Mouse (Mus musculus): ENCODE results near the gene Cds1.

DNA sequence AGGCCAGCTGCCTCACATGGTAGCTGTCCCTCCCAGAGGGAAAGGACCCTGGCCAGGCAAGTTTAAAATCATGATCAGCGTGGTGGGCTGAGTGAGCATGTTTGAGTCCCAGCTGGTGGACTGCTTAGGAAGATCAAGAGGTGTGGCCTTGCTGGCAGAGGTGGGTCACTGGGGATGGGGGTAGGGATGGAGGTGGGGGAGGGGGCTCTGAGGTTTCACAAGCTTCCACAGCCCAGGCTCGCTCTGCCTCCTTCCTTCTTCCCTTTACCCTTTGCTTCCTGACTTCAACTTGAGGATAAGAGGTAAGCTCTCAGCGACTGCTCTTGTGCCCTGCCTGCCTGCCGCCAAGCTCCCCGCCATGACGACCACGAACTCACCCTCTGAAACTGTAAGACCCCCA lies 82.4 kb downstream of the Cds1 start:
- TF ChIP-seq CTCF (IDR thresholded peaks at IDR 0.05; ENCODE audit: low read depth, low read length) = no peak
- no peak for TF ChIP-seq POLR2A (IDR thresholded peaks at IDR 0.05; ENCODE audit: extremely low read depth, insufficient read depth, low read length)

Measured in liver, adult 2 months (tissue).